Comparison of ENCODE assay signal across 17 mouse cellular contexts in the genomic region with DNA sequence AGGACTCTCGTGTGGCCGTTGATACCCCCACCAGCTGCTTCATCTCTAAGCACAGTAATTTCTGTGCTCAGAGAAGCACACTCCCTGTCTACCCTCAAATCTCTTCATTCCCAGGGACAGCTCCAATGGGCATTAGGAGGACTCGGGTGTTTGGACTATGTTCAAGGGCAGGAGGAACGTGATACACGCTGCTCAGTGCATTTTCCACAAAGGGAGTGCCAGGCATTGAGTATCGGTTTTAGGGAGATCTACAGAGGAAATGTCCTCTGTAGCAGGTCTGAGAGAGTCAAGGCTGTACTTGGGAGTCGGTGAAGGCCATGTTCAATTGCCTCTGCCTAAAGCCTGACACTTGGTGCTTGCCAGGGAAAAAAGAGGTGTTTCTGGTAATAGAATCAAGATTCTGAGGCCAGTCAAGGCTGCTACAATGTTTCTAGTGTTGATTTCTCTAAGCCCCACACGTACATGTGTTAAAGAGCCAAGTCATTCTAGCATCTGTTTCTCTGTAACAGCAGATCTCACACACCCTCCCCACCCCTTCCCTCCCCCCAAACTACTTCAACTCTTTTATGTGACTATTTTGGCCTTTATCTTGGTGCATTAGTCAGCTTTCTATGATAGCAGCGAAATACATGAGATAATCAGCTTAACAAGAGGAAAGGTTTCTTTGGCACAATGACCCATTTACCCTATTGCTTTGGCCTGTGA. TPM values are rescaled to one million over a fixed set of nuclear protein-coding genes. Genes with fewer than 3 reads are reported as not detected.
DNase-seq lines count a peak whose midpoint lies in the region; ATAC-seq and TF ChIP-seq lines count a peak whose summit lies in the region.
"Had no signal": no experiment of that assay in that cellular context is flagged by ENCODE, and none has a peak within 500 bp of the region (broad histone marks: within the 10 kb centered on the region; RNA-seq: fewer than 3 reads in every experiment).

No protein-coding gene starts in this region.

- peak in 1 of 3 experiments; percentile 22 for DNase-seq in liver, embryonic 14.5 days (ENCODE audit: low read depth in 3 of 3, low spot score in 3 of 3)
- DNase-seq in liver, result no peak
- DNase-seq in testis, postnatal 14 days (ENCODE audit: low spot score), result peak; percentile 76
- no peak for DNase-seq in layer of hippocampus, adult 11-12 months (ENCODE audit: low spot score)
- DNase-seq in spleen, postnatal 14 days (ENCODE audit: low spot score in 2 of 2), result no peak
- DNase-seq: cerebellum, postnatal 14 days; forebrain, postnatal 0 days; gastrocnemius, adult 2 months; heart, postnatal 36 days; kidney, adult 2 months; kidney, postnatal 36 days had no signal

- H3K4me2 ChIP-seq in liver, embryonic 14.5 days (ENCODE audit: low read depth), result no peak overlapping the region
- no peak overlapping the region for H3K4me2 ChIP-seq in limb, embryonic 13.5 days (replicated peaks)
- H3K4me2 ChIP-seq: heart, embryonic 13.5 days; liver, embryonic 12.5 days; neural tube, embryonic 12.5 days had no signal

- peaks cover 0 to 9% of the 10 kb centered on the region in 2 experiments; a peak in 1 of 4 replicates for H3K4me1 ChIP-seq in liver, embryonic 14.5 days (replicated peaks; ENCODE audit: control insufficient read depth in 2 of 2, insufficient read depth in 2 of 2, low read length in 1 of 2)
- peaks cover 43% of the 10 kb centered on the region for H3K4me1 ChIP-seq in limb, embryonic 13.5 days

- no peak for TF ChIP-seq CTCF in liver, embryonic 14.5 days (IDR thresholded peaks at IDR 0.05; ENCODE audit: low read depth)

- H3K4me3 ChIP-seq in liver, embryonic 14.5 days (ENCODE audit: insufficient read depth in 1 of 2, low read depth in 2 of 2, low read length in 2 of 2), result no peak overlapping the region
- no peak overlapping the region for H3K4me3 ChIP-seq in limb, embryonic 13.5 days
- H3K4me3 ChIP-seq: gastrocnemius, adult 2 months; heart, embryonic 13.5 days; liver, embryonic 12.5 days; neural tube, embryonic 12.5 days had no signal

- no peak for TF ChIP-seq EP300 in liver, embryonic 14.5 days (IDR thresholded peaks at IDR 0.05; ENCODE audit: low read depth)

- peak; percentile 35; the same call in 1 of the 2 replicates for ATAC-seq in liver, embryonic 14.5 days (ENCODE audit: insufficient read depth)
- 0 out of 2 replicates have a peak, but pooled peaks have one; percentile 45 for ATAC-seq in common myeloid progenitor, adult 5-6 weeks (replicated peaks; ENCODE audit: low read depth, poor library complexity, severe bottlenecking)
- ATAC-seq in limb, embryonic 13.5 days (ENCODE audit: low FRiP score, low read depth), result no peak
- ATAC-seq: forebrain, postnatal 0 days; hindbrain, postnatal 0 days; liver, embryonic 12.5 days had no signal

- H3K9me3 ChIP-seq in liver, embryonic 14.5 days (ENCODE audit: control insufficient read depth, low read length), result no peaks in the 10 kb centered on the region
- H3K9me3 ChIP-seq in limb, embryonic 13.5 days, result no peaks in the 10 kb centered on the region
- H3K9me3 ChIP-seq: heart, embryonic 13.5 days; liver, embryonic 12.5 days; neural tube, embryonic 12.5 days had no signal

- WGBS in liver, embryonic 14.5 days (ENCODE audit: insufficient replicate concordance), result 51% methylated on average over 9 of the region's 9 CpGs
- WGBS in limb, embryonic 13.5 days, result 56% methylated on average over 9 of the region's 9 CpGs

- no peak overlapping the region for H3K9ac ChIP-seq in liver, embryonic 14.5 days (replicated peaks)
- 0 out of 2 replicates have a peak overlapping the region, but pooled peaks have one; percentile 9 for H3K9ac ChIP-seq in limb, embryonic 13.5 days
- H3K9ac ChIP-seq: forebrain, postnatal 0 days; heart, embryonic 13.5 days; liver, embryonic 12.5 days; neural tube, embryonic 12.5 days had no signal

- no peak overlapping the region for H3K27ac ChIP-seq in liver, embryonic 14.5 days
- H3K27ac ChIP-seq in limb, embryonic 13.5 days, result peak overlapping the region; percentile 55; the same call in 1 of the 2 replicates
- H3K27ac ChIP-seq: gastrocnemius, adult 2 months; heart, embryonic 13.5 days; hindbrain, postnatal 0 days; liver, embryonic 12.5 days; neural tube, embryonic 12.5 days had no signal

- H3K27me3 ChIP-seq in liver, embryonic 14.5 days (ENCODE audit: control insufficient read depth, insufficient read depth, low read length), result no peaks in the 10 kb centered on the region
- H3K27me3 ChIP-seq in limb, embryonic 13.5 days, result peaks cover 6% of the 10 kb centered on the region; the same call in 1 of the 2 replicates
- H3K27me3 ChIP-seq: liver, embryonic 12.5 days; neural tube, embryonic 12.5 days had no signal

- no peaks in the 10 kb centered on the region for H3K36me3 ChIP-seq in liver, embryonic 14.5 days (replicated peaks; ENCODE audit: control insufficient read depth, insufficient read depth, low read depth)
- H3K36me3 ChIP-seq in limb, embryonic 13.5 days, result no peaks in the 10 kb centered on the region
- H3K36me3 ChIP-seq: heart, embryonic 13.5 days; liver, embryonic 12.5 days; neural tube, embryonic 12.5 days had no signal

RNA-seq across cellular contexts. Expression of a gene that starts 37.8 kb away (rescaled TPM):
- polyA plus RNA-seq in liver, embryonic 14.5 days (2012; rRNA removed), result 0.52 and 0.56 TPM in 2 replicates
- 0.44 and 0.52 TPM in 2 replicates for polyA plus RNA-seq in liver, embryonic 14.5 days (2014; fragmentation: Nextera tagmentation; extraction: Ambion mirVana)
- 3.3 and 3.7 TPM in 2 replicates for total RNA-seq in common myeloid progenitor, adult 5-6 weeks (2017)
- polyA plus RNA-seq in limb, embryonic 13.5 days (2015; fragmentation: Nextera tagmentation; extraction: Ambion mirVana), result 22.2 and 25.2 TPM in 2 replicates

Comparison
In these comparisons a context has a peak if more than half of its experiments do, and no peak if none do; other contexts are left out.
1. RNA of a gene that starts 37.8 kb away (polyA plus RNA-seq): 22.2 to 25.2 TPM in limb, embryonic 13.5 days; 0.44 to 0.56 TPM in liver, embryonic 14.5 days; every median in the first group is over 10 times any median in the second.